Mouse (Mus musculus) kidney, postnatal 0 days (tissue): ENCODE measurements at regions not wholly inside any gene's neighbourhood (a gene's known extent, or its start where the extent isn't known, plus 50 kb on each side); places are given as distances from the start of the nearest gene placed in this dataset.
A peak's percentile ranks its signal among the peaks of the same experiment; 100 is the strongest.

ENCODE experiments used
- ATAC-seq: fragments of 200-750 bp; cut with Nextera tagmentation; replicated peaks from 2 replicates; pipeline ENCODE4 v1.8.0; 2017; ENCODE audit warnings: low read depth, moderate number of reproducible peaks, moderate TSS enrichment, moderate library complexity; ENCODE audit not compliant: low FRiP score
- DNase-seq: peaks from one replicate; pipeline ENCODE4 v3.0.0-alpha.2; 2016; ENCODE audit warnings: low spot score
- H3K27ac ChIP-seq: fragments of 300-500 bp; sonication (generic); 2 replicates; pipeline ENCODE4 v1.5.1; 2014; ENCODE audit warnings: mild to moderate bottlenecking
- H3K27me3 ChIP-seq: fragments of 300-500 bp; sonication (generic); 2 replicates; pipeline ENCODE4 v1.6.1; 2014; ENCODE audit warnings: low read length, mixed read lengths; ENCODE audit not compliant: insufficient read depth
- H3K36me3 ChIP-seq: fragments of 300-500 bp; sonication (generic); 2 replicates; pipeline ENCODE4 v1.6.1; 2014; ENCODE audit warnings: low read length, mixed read lengths; ENCODE audit not compliant: insufficient read depth
- H3K4me1 ChIP-seq: fragments of 300-500 bp; sonication (generic); replicated peaks from 2 replicates; pipeline ENCODE4 v1.6.1; 2014; ENCODE audit warnings: antibody characterized with exemption, low read length, mixed read lengths; ENCODE audit not compliant: insufficient read depth
- H3K4me2 ChIP-seq: fragments of 300-500 bp; sonication (generic); 2 replicates; pipeline ENCODE4 v1.6.1; 2014; ENCODE audit warnings: mild to moderate bottlenecking, low read length, moderate library complexity, mixed read lengths
- H3K4me3 ChIP-seq: fragments of 300-500 bp; sonication (generic); replicated peaks from 2 replicates; pipeline ENCODE4 v1.5.1; 2014; ENCODE audit warnings: low read depth, low read length
- H3K9ac ChIP-seq: fragments of 300-500 bp; sonication (generic); 2 replicates; pipeline ENCODE4 v1.6.1; 2014; ENCODE audit warnings: low read depth, low read length
- H3K9me3 ChIP-seq: fragments of 300-500 bp; sonication (generic); replicated peaks from 2 replicates; pipeline ENCODE4 v1.6.1; 2016; ENCODE audit warnings: low read length, inconsistent platforms, mixed read lengths
- CTCF ChIP-seq: IDR thresholded peaks from 2 replicates; pipeline ENCODE4 v1.5.1; 2016; ENCODE audit warnings: antibody characterized with exemption, low read depth, mild to moderate bottlenecking, moderate library complexity
- WGBS: fragments of 180-500 bp; shearing (Covaris S2); extraction: QIAGEN DNeasy Blood & Tissue Kit; methylation state at CpG from one replicate; pipeline ENCODE4 v1.1.7; 2014; 5-methylcytosine and 5-hydroxymethylcytosine counted together

DNA sequence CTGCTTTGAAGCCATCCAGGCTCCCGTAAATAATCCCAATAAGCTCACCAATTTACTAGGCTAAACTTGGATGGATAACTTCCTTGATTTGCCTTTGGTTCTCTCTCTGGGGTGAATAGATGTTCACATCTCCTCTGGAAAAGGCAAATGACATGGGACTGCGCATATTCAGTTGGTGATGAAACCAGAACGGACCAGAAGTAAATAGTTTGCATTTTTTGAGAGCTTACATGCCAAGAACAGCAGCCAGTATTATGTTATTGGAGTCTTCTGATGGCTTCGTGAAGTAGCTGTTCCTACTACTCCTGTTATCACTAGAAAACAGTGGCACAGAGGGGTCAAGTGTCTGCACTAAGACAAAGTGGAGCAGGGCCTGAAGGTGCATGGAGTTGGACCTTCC, 434.5 kb upstream of the Klhl29 start:
- WGBS, result 58% methylated on average over 4 of the region's 4 CpGs
- Histone ChIP-seq H3K4me3 (no peak overlapping the region), H3K27ac (no peak overlapping the region), H3K9ac (no peak overlapping the region), H3K4me1 (no peaks in the 10 kb centered on the region), H3K36me3 (no peaks in the 10 kb centered on the region), H3K9me3 (no peaks in the 10 kb centered on the region), H3K4me2 (no peak overlapping the region), H3K27me3 (no peaks in the 10 kb centered on the region)
- ATAC-seq (no peak), DNase-seq (peak; percentile 63)
- TF ChIP-seq CTCF, result no peak

DNA sequence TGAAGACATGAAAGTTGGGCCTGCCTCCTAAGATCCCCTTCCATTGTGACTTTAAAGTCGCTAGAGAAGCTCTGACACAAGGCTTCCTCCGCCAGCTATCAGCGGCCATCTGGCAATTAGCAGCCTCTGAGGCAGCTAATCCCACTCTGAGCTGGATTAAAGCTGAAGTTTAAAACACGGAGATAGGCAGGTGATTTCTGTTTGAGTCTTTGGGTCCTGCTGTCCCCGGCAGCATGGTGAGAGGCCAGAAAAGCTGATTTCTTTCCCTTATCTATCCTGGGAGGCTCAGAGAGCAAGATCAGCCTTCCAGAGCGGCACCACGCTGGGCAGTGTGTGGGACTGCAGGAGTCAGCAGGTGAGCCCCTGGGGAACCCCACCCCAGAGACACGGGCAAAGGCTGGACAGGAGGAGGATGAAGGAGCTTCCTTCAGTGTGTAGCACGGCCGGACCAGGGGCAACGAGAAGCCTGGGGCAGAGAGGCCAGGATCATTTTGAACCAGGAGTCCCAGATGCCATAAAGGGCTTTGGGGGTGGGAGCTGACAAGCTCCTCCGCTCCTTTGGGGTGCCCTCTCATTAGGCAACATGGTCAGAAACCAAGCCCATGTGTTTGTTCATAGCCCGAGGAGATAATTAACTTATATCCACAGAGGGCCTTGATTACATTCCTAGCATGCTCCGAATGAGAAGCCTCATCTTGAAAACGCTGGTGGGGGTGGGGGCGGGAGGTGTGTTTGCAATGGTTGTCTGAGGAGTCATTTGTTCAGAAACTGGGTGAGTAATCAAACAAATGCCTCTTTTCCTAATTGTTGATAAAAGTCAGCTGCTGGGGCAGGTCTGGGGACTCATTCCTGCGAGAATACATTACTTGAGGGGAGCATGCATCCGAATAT, 432.8 kb upstream of the Klhl29 start:
- DNase-seq, result no peak
- 24% methylated on average over 18 of the region's 18 CpGs for WGBS
- H3K9me3 ChIP-seq, result no peaks in the 10 kb centered on the region

DNA sequence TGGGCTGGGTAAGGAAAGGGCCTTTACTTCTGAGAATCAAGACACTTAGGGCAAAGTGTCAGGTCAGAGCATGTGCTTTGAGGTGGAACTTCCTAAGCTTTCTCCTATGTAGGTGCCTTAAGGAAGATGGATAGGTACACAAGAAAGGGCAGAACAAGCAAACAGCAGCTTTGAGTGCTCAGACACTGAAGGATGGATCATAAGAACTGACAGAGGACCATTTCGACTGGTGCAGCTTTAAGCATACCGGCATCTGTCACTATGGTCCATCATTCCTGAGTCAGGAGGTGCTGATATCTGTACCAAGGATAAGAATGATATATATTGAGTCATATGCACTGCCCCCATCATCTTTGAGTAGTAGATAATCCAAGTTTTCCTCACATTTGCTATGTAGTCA, 430.2 kb upstream of the Klhl29 start:
- Histone ChIP-seq H3K9ac (no peak overlapping the region), H3K4me1 (no peaks in the 10 kb centered on the region), H3K4me3 (no peak overlapping the region), H3K27ac (no peak overlapping the region), H3K4me2 (no peak overlapping the region), H3K27me3 (no peaks in the 10 kb centered on the region), H3K36me3 (no peaks in the 10 kb centered on the region), H3K9me3 (no peaks in the 10 kb centered on the region)
- WGBS, result 97% methylated on average over 2 of the region's 2 CpGs
- no peak for TF ChIP-seq CTCF
- ATAC-seq (no peak), DNase-seq (no peak)

More for the DNA sequence above, 432.8 kb upstream of the Klhl29 start:
- Histone ChIP-seq H3K4me2 (0 out of 2 replicates have a peak overlapping the region, but pooled peaks have one; percentile 3), H3K9ac (no peak overlapping the region), H3K27me3 (no peaks in the 10 kb centered on the region), H3K36me3 (no peaks in the 10 kb centered on the region), H3K4me1 (no peaks in the 10 kb centered on the region), H3K27ac (no peak overlapping the region), H3K4me3 (no peak overlapping the region)
- no peak for TF ChIP-seq CTCF
- ATAC-seq, result 0 out of 2 replicates have a peak, but pooled peaks have one; percentile 3

DNA sequence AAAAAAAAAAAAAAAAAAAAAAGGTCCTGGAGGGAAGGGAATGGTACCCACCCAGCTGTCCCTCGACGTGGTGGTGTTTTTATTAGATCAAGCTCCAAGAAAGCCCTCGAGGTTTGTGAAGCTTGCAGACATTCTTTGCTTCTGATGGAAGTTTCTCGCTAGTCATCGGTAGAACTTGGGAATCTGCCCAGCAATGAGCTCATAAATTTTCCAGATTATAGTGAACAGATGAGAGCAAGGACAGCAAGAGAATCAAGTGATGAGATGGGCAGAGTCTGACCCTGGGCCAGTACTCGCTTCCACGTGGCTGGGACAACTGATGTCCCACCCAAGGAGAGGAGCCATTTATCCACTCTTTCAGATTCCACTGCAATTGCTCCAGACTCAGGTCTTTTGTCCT, 417.6 kb upstream of the Klhl29 start:
- no peak for TF ChIP-seq CTCF
- H3K27ac ChIP-seq, result no peak overlapping the region
- H3K9ac ChIP-seq, result no peak overlapping the region
- 53% methylated on average over 7 of the region's 7 CpGs for WGBS
- H3K27me3 ChIP-seq, result no peaks in the 10 kb centered on the region
- no peak overlapping the region for H3K4me3 ChIP-seq
- no peaks in the 10 kb centered on the region for H3K36me3 ChIP-seq
- DNase-seq (peak; percentile 22), ATAC-seq (no peak)
- no peaks in the 10 kb centered on the region for H3K4me1 ChIP-seq
- no peaks in the 10 kb centered on the region for H3K9me3 ChIP-seq
- no peak overlapping the region for H3K4me2 ChIP-seq

DNA sequence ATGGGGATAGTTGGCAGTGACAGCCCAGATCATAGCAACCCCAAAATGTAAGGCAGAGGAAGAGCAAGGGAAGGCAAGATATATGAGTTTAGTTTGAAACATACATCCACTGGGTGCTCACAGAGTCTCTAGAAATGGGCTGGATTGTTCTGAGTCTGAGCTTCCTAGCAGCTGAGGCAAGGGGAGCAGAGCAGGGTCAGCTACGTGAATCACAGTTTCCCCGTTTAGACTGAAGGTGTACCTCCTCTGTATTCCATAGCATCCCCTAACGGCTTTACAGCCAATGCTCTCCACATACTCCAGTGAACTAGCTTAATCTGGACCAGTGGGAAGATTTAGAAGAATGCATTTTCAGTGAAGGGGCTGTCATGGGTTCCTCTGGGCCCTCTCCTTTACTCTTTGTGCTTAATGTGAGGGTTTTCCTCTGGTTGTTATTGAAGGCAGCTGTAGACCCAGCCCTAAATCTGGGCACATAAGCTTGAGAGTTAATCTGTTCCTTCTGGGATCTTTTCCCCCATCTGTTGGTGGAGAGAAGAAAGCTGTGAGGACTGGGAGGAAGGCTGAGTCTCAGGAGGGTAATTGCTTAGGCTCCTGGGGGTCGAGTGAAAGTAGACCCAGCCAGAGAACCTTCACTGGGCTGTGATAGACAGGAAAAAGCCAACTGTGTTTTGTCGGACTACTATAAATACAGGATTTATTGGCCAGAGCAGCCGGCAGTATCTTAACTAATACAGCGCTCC, 411.8 kb upstream of the Klhl29 start:
- Histone ChIP-seq H3K4me3 (no peak overlapping the region), H3K4me1 (no peaks in the 10 kb centered on the region), H3K36me3 (no peaks in the 10 kb centered on the region), H3K27me3 (no peaks in the 10 kb centered on the region), H3K27ac (no peak overlapping the region), H3K9ac (no peak overlapping the region), H3K4me2 (no peak overlapping the region), H3K9me3 (no peaks in the 10 kb centered on the region)
- no peak for ATAC-seq
- DNase-seq, result peak; percentile 71
- no peak for TF ChIP-seq CTCF
- 45% methylated on average over 7 of the region's 7 CpGs for WGBS

DNA sequence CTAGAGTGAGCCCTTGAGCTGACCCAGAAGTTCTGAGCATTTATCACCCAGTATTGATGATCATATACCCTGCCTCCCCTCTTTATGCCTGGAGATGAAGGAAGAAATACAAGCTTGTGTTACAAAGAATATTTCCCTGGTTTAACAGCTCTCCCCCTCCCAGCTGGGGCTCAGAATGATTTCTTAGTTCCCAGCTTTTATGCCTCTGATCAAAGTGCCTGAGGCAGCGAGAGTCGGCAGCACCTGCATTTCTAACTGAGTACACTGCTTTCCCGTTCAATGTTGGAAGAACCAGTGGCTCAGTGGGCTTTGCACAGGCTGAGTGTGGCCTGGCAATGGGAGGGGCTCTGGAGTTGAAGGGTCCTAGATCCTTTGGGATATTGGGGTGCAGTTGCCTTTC, 405.8 kb upstream of the Klhl29 start:
- no peak for DNase-seq
- no peak overlapping the region for H3K4me3 ChIP-seq
- no peak for TF ChIP-seq CTCF
- no peaks in the 10 kb centered on the region for H3K27me3 ChIP-seq
- no peak overlapping the region for H3K27ac ChIP-seq
- H3K36me3 ChIP-seq, result no peaks in the 10 kb centered on the region
- H3K4me1 ChIP-seq, result no peaks in the 10 kb centered on the region
- WGBS, result 17% methylated on average over 3 of the region's 3 CpGs
- no peaks in the 10 kb centered on the region for H3K9me3 ChIP-seq
- no peak overlapping the region for H3K9ac ChIP-seq
- ATAC-seq, result no peak
- no peak overlapping the region for H3K4me2 ChIP-seq
